Mouse (Mus musculus) T-helper 1 cell (primary cell): Measurements from ENCODE around the gene Tcf25.

Experiments used
- in situ Hi-C: fragments of 300-600 bp; cut with MboI, MseI; formaldehyde crosslinking; loops from one replicate; pipeline ENCODE4 v1.15.1; 2025; ENCODE audit warnings: high pct_unique_total_duplicates

The Tcf25 gene

DNA sequence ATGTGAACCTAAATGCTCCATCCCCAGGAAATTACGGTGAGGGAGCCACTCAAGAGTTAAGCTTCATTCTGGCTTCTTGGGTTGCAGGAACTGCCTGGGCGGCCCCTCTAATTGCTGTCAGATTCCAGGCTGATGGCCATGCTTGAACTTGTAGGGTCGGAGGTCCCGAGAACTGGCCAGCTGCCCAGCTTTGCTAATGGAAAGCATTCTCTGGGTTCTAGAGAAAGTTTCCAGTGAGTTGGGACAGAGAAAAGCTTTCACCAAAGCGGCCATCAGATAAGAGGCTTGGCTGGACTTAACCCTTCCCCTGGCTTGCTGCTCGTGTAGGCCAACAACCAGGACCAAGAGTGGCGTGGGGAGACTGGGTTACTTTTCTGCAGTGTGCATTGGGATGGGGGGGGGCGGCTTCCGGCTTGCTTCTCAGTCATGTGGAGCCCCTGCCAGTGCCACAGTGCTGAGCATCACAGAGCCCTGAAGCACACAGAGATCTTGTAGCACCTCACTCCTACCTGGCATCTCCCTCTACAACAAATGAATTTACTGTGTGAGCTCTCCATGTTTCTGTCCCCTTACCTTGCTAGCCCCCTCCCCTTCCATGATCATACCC is 25.2 kb upstream of the Tcf25 start:
- in situ Hi-C loops: no loop called here

DNA sequence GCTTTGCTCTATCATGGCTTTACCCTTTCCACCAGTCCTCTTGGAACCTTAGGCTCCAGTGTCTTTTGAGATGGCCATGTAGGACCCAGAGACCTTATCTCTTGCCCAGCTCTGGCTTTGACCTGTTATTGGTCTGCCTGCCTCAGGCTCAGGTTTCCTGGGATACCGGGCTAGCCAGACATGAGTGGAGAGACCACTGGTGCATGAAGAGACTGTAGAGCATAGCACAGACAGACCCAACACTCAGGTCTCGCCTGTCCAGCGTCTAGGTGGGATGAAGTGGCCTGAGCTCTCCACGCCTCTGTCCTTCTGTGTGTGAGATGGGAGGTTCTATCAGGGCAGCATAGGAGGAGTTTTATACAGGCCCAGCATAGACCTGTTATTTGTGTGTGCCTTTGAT is 24.5 kb upstream of the Tcf25 start:
- in situ Hi-C loops: no loop called here

GRCm38 (mm10) chr8:123352118-123352517 is 21.4 kb upstream of the Tcf25 start:
- in situ Hi-C loops: no loop called here

GRCm38 (mm10) chr8:123352786-123353185 is 20.8 kb upstream of the Tcf25 start:
- in situ Hi-C loops: no loop called here

- in situ Hi-C loops: no loop called here
Measured at GRCm38 (mm10) chr8:123353216-123353615, 20.3 kb upstream of the Tcf25 start.

GRCm38 (mm10) chr8:123361082-123361739 is 12.3 kb upstream of the Tcf25 start:
- in situ Hi-C loops: no loop called here

DNA sequence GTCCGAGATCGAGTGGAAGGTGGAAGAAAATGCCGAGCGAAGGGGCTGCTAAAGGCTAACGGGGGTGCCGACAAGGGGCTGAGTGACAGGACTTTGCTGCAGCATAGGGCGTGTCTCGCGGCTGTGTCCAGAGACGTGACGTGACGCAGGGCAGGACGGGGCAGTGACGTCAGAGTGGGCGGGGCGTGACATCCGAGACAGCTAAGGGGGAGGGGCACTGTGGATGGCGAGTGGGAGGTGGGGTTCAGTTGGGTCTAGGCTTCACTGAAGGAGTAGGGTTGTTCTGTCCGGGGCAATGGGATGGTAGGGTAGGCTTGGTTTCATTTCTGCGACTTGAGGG is 656 bp downstream of the Tcf25 start:
- in situ Hi-C loops: no loop called here

GRCm38 (mm10) chr8:123375701-123376100 is 2.1 kb downstream of the Tcf25 start:
- in situ Hi-C loops: no loop called here

GRCm38 (mm10) chr8:123376106-123376505 is 2.6 kb downstream of the Tcf25 start:
- in situ Hi-C loops: no loop called here

- in situ Hi-C loops: no loop called here
Measured at GRCm38 (mm10) chr8:123381711-123382110, 8.2 kb downstream of the Tcf25 start.

GRCm38 (mm10) chr8:123382516-123382915 is 9.0 kb downstream of the Tcf25 start:
- in situ Hi-C loops: no loop called here

GRCm38 (mm10) chr8:123384883-123385540 is 11.5 kb downstream of the Tcf25 start:
- in situ Hi-C loops: no loop called here

DNA sequence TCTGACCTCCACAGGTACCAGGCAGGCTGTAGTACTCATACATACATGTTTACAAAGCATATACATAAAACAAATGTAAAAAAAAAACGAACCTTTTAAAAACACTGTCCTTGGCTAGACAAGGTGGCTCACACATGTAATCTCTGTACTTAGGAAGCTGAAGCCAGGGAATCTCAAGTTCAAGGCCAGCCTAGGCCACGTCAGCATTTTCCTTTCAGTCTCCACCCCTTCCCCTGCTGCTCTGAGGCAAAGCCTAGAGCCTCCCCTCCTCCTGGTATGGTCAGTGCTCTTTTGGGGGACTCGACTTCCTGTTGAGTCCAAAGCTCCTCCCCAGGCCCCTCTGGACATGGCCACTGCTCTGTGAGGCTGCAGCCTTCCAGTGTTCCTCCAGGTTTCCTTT is 13.5 kb downstream of the Tcf25 start:
- in situ Hi-C loops: no loop called here

GRCm38 (mm10) chr8:123387801-123388200 is 14.2 kb downstream of the Tcf25 start:
- in situ Hi-C loops: no loop called here

DNA sequence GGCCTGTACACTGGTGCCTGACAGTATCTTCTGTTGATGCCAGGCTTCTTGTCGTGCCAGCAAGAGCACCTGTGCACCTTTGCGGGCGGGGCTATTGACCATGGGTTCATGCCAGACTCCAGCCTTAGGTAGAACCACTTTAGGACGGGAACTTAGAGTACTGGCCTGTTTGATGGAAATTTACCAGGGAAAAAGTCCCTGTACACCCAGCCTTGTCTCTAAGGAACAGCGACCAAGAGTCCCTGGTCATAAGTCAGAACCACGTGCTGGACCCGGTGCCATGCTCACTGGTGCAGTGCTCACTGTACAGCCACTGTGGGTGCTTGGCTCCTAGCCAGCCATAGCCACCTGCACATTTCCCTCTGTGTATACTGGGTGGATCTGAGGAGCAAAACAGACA is 15.5 kb downstream of the Tcf25 start:
- in situ Hi-C loops: no loop called here

GRCm38 (mm10) chr8:123398308-123398707 is 24.8 kb downstream of the Tcf25 start:
- in situ Hi-C loops: no loop called here

- in situ Hi-C loops: no loop called here
Measured at GRCm38 (mm10) chr8:123401936-123402335, 28.4 kb downstream of the Tcf25 start.

GRCm38 (mm10) chr8:123402730-123403326 is 29.3 kb downstream of the Tcf25 start:
- in situ Hi-C loops: no loop called here

- in situ Hi-C loops: no loop called here
Measured at GRCm38 (mm10) chr8:123404521-123404920, 31.0 kb downstream of the Tcf25 start.

GRCm38 (mm10) chr8:123406786-123407185 is 33.2 kb downstream of the Tcf25 start, which contains the start of gene Mc1r:
Gene Mc1r, plus strand, starts transcription at chr8:123407107.
- in situ Hi-C loops: no loop called here

- in situ Hi-C loops: no loop called here
Measured at GRCm38 (mm10) chr8:123407612-123408011, 34.1 kb downstream of the Tcf25 start.
